Mouse (Mus musculus) liver, postnatal 0 days (tissue): ENCODE results near the gene Atp1b1.

ENCODE experiments used
- CTCF ChIP-seq: sonication (generic); IDR thresholded peaks from 2 replicates; pipeline ENCODE4 v1.5.1; 2016; ENCODE audit warnings: antibody characterized with exemption, low read depth
- EP300 ChIP-seq: IDR thresholded peaks from 2 replicates; pipeline ENCODE4 v1.6.1; 2016; ENCODE audit warnings: antibody characterized with exemption, low read depth, mild to moderate bottlenecking

DNA sequence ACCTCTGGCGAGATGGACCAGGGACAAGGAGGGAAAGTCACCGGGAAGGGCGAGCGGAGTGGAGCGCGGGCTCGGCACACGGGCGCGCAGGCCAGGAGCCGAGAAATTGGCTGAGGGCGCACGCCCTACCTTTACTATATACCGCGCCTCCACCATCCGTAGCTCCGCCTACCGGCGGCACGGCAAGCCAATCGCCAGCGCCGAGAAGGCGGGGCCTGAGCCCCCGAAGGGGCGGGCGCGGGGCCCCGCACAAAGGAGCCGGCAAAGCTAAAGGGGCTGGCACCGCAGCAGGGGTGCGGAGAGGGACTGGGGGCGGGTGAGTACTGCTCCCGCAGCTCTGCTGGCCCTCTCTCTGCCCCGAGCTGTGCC, at the start of gene Atp1b1:
- peak; percentile 29 for TF ChIP-seq CTCF
- no peak for TF ChIP-seq EP300
